Mouse (Mus musculus) heart, adult 2 months (tissue): ENCODE data around the gene Dusp27.

Experiments
- CTCF ChIP-seq: fragments of 200-600 bp; IDR thresholded peaks from 2 replicates; pipeline ENCODE4 v1.8.1; 2022; ENCODE audit warnings: antibody characterized with exemption, mild to moderate bottlenecking, moderate library complexity
- EP300 ChIP-seq: fragments of 200-500 bp; IDR thresholded peaks from 2 replicates; pipeline ENCODE4 v1.6.1; 2011; ENCODE audit warnings: low read depth, low read length, control low read depth; ENCODE audit not compliant: insufficient read depth
- POLR2A ChIP-seq: fragments of 200-500 bp; IDR thresholded peaks from 2 replicates; pipeline ENCODE4 v1.6.1; 2011; ENCODE audit warnings: mild to moderate bottlenecking, low read depth, low read length, control low read depth; ENCODE audit not compliant: insufficient read depth

GRCm38 (mm10) chr1:166139113-166139512 is 11.4 kb upstream of the Dusp27 start:
- TF ChIP-seq POLR2A (no peak), EP300 (no peak), CTCF (no peak)
